Mouse (Mus musculus) forebrain, embryonic 12.5 days (tissue): ENCODE measurements around the gene Mrap. TPM values are rescaled to one million over a fixed set of nuclear protein-coding genes. Genes with fewer than 3 reads are reported as not detected.

ENCODE experiments used
- ATAC-seq: fragments of 200-750 bp; cut with Nextera tagmentation; 2 replicates; pipeline ENCODE4 v1.8.0; 2017; ENCODE audit warnings: moderate TSS enrichment; ENCODE audit not compliant: low FRiP score
- H3K27ac ChIP-seq: fragments of 300-500 bp; sonication (generic); 2 replicates; pipeline ENCODE4 v1.5.1; 2016; ENCODE audit warnings: mild to moderate bottlenecking
- H3K27me3 ChIP-seq: fragments of 300-500 bp; sonication (generic); 2 replicates; pipeline ENCODE4 v1.6.1; 2016; ENCODE audit warnings: mild to moderate bottlenecking
- H3K36me3 ChIP-seq: fragments of 300-500 bp; sonication (generic); replicated peaks from 2 replicates; pipeline ENCODE4 v1.6.1; 2016; ENCODE audit warnings: mild to moderate bottlenecking
- H3K4me1 ChIP-seq: fragments of 300-500 bp; sonication (generic); 2 replicates; pipeline ENCODE4 v1.6.1; 2016
- H3K4me2 ChIP-seq: fragments of 300-500 bp; sonication (generic); 2 replicates; pipeline ENCODE4 v1.6.1; 2016; ENCODE audit warnings: mild to moderate bottlenecking, moderate library complexity
- H3K4me3 ChIP-seq: fragments of 300-500 bp; sonication (generic); replicated peaks from 2 replicates; pipeline ENCODE4 v1.5.1; 2016; ENCODE audit warnings: mild to moderate bottlenecking
- H3K9ac ChIP-seq: fragments of 300-500 bp; sonication (generic); 2 replicates; pipeline ENCODE4 v1.6.1; 2016; ENCODE audit warnings: mild to moderate bottlenecking
- H3K9me3 ChIP-seq: fragments of 300-500 bp; sonication (generic); 2 replicates; pipeline ENCODE4 v1.6.1; 2016
- WGBS: fragments of 180-500 bp; shearing (Covaris S2); methylation state at CpG from one replicate; pipeline ENCODE4 v1.1.7; 2016; 5-methylcytosine and 5-hydroxymethylcytosine counted together
- polyA plus RNA-seq: library from polyadenylated mRNA; unstranded; fragments of >200 nt; fragmentation: Nextera tagmentation; extraction: Ambion mirVana; gene quantifications from 2 replicates; pipeline ENCODE4 v1.2.1, GENCODE M21; 2016

Mrap gene
- polyA plus RNA-seq, 1 experiment from 2014 or later = not detected

DNA sequence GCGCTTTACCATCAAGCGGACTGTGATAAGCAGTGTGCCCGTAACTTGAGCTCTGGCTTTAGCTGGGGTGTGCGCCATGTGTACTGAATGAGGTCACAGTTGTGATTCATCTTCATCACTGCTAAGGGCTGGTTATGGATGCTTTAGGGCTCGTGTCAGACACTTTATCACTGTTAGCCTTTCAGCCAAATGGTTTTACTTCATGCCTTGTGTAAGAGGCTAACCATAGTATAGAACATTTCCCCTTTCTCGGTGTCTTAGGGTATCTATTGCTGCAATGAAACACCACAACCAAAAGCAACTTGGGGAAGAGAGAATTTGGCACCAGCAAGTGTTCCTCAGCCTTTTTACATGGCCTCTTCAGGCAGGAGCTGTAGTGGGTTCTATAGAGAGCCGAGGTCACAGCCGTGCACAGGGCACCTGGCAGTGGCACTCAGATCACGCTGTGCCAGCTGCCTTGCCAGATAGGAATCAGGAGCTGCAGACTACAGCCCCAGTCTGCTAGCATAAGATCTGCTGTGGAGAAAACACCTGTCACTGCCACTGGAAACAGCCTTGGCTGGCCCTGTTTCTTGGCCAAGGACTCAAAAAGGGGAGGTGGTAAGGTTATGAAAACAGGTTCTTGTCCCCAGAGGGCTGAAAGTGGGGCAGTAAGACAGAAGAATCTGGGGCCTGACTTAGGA, 27.3 kb downstream of the Mrap start:
- Histone ChIP-seq H3K27ac (no peak overlapping the region), H3K36me3 (peaks cover 80% of the 10 kb centered on the region), H3K27me3 (no peaks in the 10 kb centered on the region), H3K4me2 (no peak overlapping the region), H3K9me3 (no peaks in the 10 kb centered on the region), H3K9ac (no peak overlapping the region), H3K4me3 (no peak overlapping the region), H3K4me1 (no peaks in the 10 kb centered on the region)
- WGBS = 92% methylated on average over 9 of the region's 9 CpGs
- no peak for ATAC-seq

DNA sequence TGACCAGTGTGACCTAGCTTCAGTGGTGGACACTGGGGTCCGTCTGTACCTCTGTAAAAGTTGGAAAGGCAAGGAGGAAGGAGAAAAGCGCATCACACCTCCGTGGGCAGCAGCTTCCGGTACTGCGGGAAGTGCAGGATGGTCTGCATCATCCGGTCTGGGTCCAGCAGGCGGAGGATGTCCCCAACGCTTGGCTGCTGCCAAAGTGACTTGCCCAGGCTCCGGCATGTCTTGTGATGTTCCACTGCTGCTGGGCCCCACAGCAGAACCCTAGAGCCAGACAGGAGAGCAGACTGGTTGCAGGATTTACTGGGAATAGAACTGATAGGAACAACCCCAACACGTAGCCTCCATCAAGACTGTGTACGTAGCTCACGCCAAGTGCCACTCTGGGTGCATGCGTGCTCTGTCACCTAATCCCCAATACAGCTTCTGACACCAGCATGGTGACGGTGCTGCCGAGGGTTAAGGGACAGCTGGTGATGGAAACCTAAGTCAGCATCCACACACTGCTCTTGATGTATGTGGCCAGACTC, 29.0 kb downstream of the Mrap start:
- H3K9me3 ChIP-seq = no peaks in the 10 kb centered on the region
- no peak overlapping the region for H3K27ac ChIP-seq
- H3K27me3 ChIP-seq = no peaks in the 10 kb centered on the region
- peaks cover 80% of the 10 kb centered on the region for H3K36me3 ChIP-seq
- no peak overlapping the region for H3K4me3 ChIP-seq
- no peak for ATAC-seq
- 95% methylated on average over 15 of the region's 15 CpGs for WGBS
- no peak overlapping the region for H3K4me2 ChIP-seq
- no peak overlapping the region for H3K9ac ChIP-seq
- H3K4me1 ChIP-seq = no peaks in the 10 kb centered on the region

DNA sequence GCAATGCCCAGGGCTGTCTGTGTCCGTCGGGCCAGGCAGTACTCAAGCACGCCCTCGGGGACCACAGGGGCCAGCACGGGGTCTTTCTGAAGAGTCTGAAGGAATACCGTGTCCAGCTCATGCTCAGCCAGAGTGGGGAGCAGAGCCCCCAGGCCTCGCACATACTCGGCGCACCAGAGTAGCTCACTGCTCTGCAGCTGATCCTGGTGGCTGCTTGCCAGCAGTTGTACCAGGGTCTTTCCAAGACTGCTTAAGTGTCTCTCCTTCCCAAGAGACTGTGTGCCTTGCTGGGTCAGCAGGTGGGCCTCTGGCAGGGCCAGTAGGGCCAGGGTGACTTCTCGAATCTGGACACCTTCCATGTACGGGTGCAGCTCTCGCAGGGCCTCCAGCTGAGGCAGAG, 36.2 kb downstream of the Mrap start:
- no peak overlapping the region for H3K4me3 ChIP-seq
- H3K27me3 ChIP-seq = no peaks in the 10 kb centered on the region
- no peak overlapping the region for H3K4me2 ChIP-seq
- ATAC-seq = no peak
- no peaks in the 10 kb centered on the region for H3K4me1 ChIP-seq
- H3K27ac ChIP-seq = no peak overlapping the region
- no peaks in the 10 kb centered on the region for H3K9me3 ChIP-seq
- no peak overlapping the region for H3K9ac ChIP-seq
- H3K36me3 ChIP-seq = peaks cover 95% of the 10 kb centered on the region
- 95% methylated on average over 12 of the region's 12 CpGs for WGBS

DNA sequence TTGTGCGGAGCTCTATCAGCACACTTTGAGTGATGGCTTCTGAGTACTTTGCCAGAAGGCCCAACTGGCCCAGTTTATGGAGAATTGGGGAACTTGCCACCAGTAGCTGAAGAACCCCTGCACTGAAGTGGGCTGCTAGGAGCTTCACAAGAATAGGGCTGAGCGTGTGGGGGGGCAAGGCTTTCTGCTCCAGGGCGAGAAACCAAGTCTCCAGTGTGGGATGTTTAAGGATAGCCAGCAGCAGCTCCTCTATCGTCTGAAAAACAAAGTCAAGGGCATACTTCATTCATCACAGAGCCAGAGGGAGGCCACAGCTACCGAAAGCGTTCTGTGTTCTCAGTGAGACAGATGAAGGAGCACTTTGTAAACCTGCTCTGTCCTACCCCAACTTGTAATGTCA, 36.6 kb downstream of the Mrap start:
- no peak for ATAC-seq
- Histone ChIP-seq H3K27me3 (no peaks in the 10 kb centered on the region), H3K4me2 (no peak overlapping the region), H3K9me3 (no peaks in the 10 kb centered on the region), H3K4me1 (no peaks in the 10 kb centered on the region), H3K27ac (no peak overlapping the region), H3K9ac (no peak overlapping the region), H3K4me3 (no peak overlapping the region), H3K36me3 (peaks cover 95% of the 10 kb centered on the region)
- WGBS = 90% methylated on average over 6 of the region's 6 CpGs

DNA sequence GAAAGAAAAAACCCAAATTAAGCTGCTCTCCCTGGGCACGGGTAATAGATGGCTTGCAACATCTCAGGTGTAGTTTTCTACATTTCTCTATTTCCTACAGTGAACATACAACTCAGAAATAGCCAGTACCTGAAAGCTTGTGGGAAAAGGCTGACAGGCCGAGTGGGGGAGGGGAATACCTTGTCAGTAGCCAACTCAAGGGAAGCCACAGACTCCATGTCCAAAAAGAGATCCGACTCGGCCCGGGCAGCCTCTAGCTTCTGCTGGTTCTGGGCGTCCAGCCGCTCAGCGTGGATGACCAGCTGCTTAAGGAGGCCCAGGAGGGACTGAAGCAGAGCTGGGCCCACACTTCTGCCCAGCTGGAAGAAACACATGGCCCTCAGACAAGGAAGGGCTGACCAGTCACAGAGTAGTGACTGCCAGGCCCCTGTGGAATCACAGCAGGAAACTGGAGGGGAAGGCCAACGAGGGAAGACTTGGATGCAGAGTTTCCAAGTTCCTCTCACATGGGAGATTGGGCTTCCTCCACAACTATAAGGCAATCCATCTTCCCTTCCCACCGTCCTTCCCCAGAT, 38.0 kb downstream of the Mrap start:
- no peak overlapping the region for H3K27ac ChIP-seq
- H3K4me3 ChIP-seq = no peak overlapping the region
- WGBS = 87% methylated on average over 10 of the region's 10 CpGs
- no peak overlapping the region for H3K9ac ChIP-seq
- H3K9me3 ChIP-seq = no peaks in the 10 kb centered on the region
- no peak overlapping the region for H3K4me2 ChIP-seq
- peaks cover 96% of the 10 kb centered on the region for H3K36me3 ChIP-seq
- ATAC-seq = no peak
- H3K27me3 ChIP-seq = no peaks in the 10 kb centered on the region
- no peaks in the 10 kb centered on the region for H3K4me1 ChIP-seq

DNA sequence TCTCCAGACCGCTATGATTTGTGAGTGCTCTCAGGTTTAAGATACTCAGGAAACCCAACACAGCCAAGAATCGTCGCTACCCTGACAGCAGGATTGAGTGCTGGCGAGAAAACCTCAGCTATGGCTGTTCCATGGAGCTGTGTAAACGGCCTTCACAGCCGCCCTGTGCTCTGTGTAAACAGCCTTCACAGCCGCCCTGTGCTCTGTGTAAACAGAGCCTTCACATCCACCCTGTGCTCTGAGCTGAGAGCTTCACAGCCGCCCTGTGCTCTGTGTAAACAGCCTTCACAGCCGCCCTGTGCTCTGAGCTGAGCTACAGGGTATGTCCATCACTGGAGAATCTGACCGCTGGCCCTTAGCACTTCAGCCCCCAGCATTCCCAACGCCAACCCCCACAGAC, 41.8 kb downstream of the Mrap start:
- no peaks in the 10 kb centered on the region for H3K9me3 ChIP-seq
- no peak overlapping the region for H3K4me2 ChIP-seq
- ATAC-seq = no peak; the same call in 1 of the 2 replicates
- H3K9ac ChIP-seq = no peak overlapping the region
- H3K4me1 ChIP-seq = no peaks in the 10 kb centered on the region
- 89% methylated on average over 11 of the region's 11 CpGs for WGBS
- peaks cover 91% of the 10 kb centered on the region for H3K36me3 ChIP-seq
- no peaks in the 10 kb centered on the region for H3K27me3 ChIP-seq
- no peak overlapping the region for H3K27ac ChIP-seq
- no peak overlapping the region for H3K4me3 ChIP-seq

DNA sequence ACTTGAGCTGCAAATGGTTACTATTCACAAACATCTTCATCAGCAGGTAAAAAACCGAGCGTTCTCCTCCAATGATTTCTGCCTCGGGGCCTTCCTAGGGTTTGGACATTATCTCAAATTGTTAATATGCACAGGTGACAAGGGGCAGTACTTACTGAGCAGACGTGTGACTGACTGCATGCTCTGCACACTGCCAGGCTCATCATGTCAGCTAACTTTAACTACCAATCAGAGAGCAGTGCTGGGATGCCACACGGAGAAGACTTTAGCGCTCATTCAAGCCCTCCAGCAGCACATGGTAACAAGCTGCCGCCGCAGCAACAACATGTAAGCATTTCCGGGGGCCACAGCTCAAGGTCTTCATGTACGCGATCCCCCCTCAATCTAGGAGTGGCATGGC, 45.3 kb downstream of the Mrap start:
- Histone ChIP-seq H3K27ac (no peak overlapping the region), H3K36me3 (peaks cover 93% of the 10 kb centered on the region), H3K4me3 (no peak overlapping the region), H3K27me3 (no peaks in the 10 kb centered on the region), H3K4me2 (no peak overlapping the region), H3K9ac (no peak overlapping the region), H3K4me1 (no peaks in the 10 kb centered on the region), H3K9me3 (no peaks in the 10 kb centered on the region)
- no peak for ATAC-seq
- WGBS = 94% methylated on average over 11 of the region's 11 CpGs

DNA sequence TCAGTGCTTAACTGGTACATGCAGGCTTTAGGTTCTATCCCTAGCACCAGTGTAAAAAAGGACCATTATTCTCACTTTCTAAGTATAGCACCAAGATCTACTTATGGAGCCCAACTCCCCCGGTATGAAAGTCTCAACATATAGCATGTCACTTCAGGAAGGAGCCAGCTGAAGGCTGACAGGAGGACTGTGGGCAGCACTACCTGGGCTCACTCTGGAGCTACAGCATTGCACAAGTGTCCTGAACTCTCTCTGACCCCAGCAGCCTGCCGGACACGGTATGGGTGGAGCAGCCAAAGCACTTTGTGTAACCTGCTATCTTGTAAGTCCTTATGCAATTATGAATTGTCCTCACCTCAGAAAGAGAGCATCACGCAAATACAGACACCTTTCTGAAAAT, 47.2 kb downstream of the Mrap start:
- Histone ChIP-seq H3K27ac (no peak overlapping the region), H3K27me3 (no peaks in the 10 kb centered on the region), H3K4me1 (no peaks in the 10 kb centered on the region), H3K9ac (no peak overlapping the region), H3K4me3 (no peak overlapping the region), H3K4me2 (no peak overlapping the region), H3K36me3 (peaks cover 93% of the 10 kb centered on the region), H3K9me3 (no peaks in the 10 kb centered on the region)
- 94% methylated on average over 4 of the region's 4 CpGs for WGBS
- ATAC-seq = no peak

DNA sequence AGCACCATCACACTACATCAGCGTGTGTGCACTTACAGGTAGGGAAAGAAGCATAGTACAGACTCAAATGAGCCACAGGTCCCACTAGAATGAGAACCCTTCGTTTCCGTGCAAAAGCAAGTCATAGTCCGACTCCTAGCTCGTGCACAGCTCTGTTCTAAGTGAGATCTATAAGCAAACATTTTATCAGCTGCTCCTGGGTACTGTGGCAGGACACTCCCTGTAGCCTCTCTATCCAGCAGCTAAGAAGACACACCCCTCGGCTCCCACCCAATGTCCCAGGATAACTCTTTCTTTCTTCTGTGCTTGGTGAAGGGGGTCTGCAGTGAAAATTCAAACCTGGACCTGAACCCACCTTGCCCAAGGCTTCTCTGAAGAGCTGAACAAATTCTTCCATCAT, 50.6 kb downstream of the Mrap start:
- Histone ChIP-seq H3K9ac (no peak overlapping the region), H3K4me1 (no peaks in the 10 kb centered on the region), H3K4me3 (no peak overlapping the region), H3K9me3 (no peaks in the 10 kb centered on the region), H3K27me3 (no peaks in the 10 kb centered on the region), H3K4me2 (no peak overlapping the region), H3K27ac (no peak overlapping the region), H3K36me3 (peaks cover 96% of the 10 kb centered on the region)
- 93% methylated on average over 6 of the region's 6 CpGs for WGBS
- no peak for ATAC-seq

DNA sequence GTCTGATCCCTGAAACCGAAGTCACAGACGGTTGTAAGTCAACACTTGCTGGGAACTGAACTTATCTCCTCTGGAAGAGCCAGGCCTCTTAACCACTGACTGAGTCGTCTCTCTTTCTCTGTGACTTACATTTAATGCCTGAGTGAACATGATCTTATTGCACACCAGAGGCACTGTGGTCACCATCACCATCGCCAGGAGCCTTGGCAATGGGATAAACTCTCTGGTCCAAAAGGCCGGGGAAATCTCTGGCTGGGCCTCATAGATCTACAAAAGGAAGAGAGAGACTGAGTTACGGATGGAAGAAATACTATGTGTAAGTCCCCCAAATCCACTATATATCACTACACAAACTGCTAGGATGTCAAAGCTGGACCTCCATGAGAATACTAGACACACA, 52.9 kb downstream of the Mrap start:
- Histone ChIP-seq H3K4me2 (no peak overlapping the region), H3K4me1 (no peaks in the 10 kb centered on the region), H3K9ac (no peak overlapping the region), H3K27me3 (no peaks in the 10 kb centered on the region), H3K36me3 (peaks cover 93% of the 10 kb centered on the region), H3K4me3 (no peak overlapping the region), H3K27ac (no peak overlapping the region), H3K9me3 (no peaks in the 10 kb centered on the region)
- ATAC-seq = no peak
- 88% methylated on average over 6 of the region's 6 CpGs for WGBS

DNA sequence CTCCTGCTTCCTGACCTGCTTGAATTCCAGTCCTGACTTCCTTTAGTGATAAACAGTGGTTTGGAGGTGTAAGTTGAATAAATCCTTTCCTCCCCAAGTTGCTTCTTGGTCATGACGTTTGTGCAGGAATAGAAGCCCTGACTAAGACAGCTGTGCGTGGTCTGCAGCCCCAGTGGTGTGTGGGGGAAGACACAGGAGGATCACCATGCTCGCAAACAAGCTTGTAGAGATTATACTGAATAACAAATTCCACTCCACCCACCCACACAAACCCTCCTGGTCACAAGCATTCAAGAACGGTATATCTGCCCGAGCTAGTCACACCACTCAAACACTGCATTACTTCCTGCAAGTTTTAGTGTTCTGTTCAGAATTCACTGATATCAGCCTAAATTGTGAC, 54.1 kb downstream of the Mrap start:
- no peak overlapping the region for H3K4me2 ChIP-seq
- H3K4me3 ChIP-seq = no peak overlapping the region
- no peak for ATAC-seq
- H3K27me3 ChIP-seq = no peaks in the 10 kb centered on the region
- no peaks in the 10 kb centered on the region for H3K4me1 ChIP-seq
- H3K9ac ChIP-seq = no peak overlapping the region
- H3K9me3 ChIP-seq = no peaks in the 10 kb centered on the region
- 89% methylated on average over 5 of the region's 5 CpGs for WGBS
- no peak overlapping the region for H3K27ac ChIP-seq
- peaks cover 90% of the 10 kb centered on the region for H3K36me3 ChIP-seq

DNA sequence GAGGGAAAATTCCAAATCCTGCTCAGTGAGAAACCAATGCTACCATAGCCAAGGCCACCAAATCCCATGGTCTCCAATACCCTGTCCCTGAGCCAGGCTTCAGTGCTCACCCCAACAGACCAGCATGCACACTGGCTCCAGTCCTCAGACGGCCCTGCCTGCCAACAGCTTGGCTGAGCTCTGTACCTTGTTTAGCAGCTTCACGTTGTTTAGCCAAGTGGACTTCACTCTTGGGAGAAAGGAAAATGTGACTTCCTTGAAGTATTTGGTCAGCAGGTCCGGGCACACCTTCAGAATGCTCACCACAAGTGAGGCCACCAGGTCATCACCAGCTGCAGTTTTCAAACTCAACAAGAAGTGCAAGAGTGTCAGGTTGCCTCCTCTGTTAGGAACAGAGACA, 54.5 kb downstream of the Mrap start:
- Histone ChIP-seq H3K36me3 (peaks cover 89% of the 10 kb centered on the region), H3K9ac (no peak overlapping the region)
- 88% methylated on average over 3 of the region's 3 CpGs for WGBS

DNA sequence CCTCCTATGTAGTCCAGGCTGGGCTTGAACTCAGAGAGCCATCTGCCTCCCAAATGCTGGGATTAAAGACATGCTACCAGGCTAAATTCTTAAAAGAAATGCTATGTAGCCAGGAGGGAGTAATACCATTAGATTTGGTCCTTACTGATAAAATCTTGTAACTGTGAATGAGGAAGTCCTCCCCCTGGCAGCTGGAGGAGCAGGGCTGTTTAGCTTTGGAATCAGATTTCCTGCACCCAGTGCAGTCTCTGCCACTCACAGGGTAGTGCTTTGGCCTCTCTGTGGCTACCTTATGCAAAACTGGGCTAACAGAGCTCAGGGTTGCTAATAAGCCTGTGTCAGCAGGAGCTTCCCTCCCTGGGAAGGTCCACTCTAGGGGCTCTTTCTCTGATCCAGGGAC, 56.7 kb downstream of the Mrap start:
- Histone ChIP-seq H3K27ac (no peak overlapping the region), H3K4me3 (no peak overlapping the region), H3K9me3 (no peaks in the 10 kb centered on the region), H3K9ac (no peak overlapping the region), H3K4me1 (no peaks in the 10 kb centered on the region), H3K27me3 (no peaks in the 10 kb centered on the region), H3K36me3 (peaks cover 83% of the 10 kb centered on the region), H3K4me2 (no peak overlapping the region)
- no peak for ATAC-seq

More for the DNA sequence above, 54.5 kb downstream of the Mrap start:
- Histone ChIP-seq H3K4me1 (no peaks in the 10 kb centered on the region), H3K4me2 (no peak overlapping the region), H3K9me3 (no peaks in the 10 kb centered on the region), H3K27ac (no peak overlapping the region), H3K27me3 (no peaks in the 10 kb centered on the region), H3K4me3 (no peak overlapping the region)
- ATAC-seq = no peak
